Mouse (Mus musculus): ENCODE results near the gene Taf11. TPM values are rescaled to one million over a fixed set of nuclear protein-coding genes. Genes with fewer than 3 reads are reported as not detected.

The Taf11 gene
- polyA plus RNA-seq, 1 experiment from 2014 or later = 47.1 TPM

Other genes starting within 250 kb of the Taf11 start
- 0.14 and 0.16 TPM in 2 replicates for gene Spdef, start 180.9 kb downstream of the Taf11 start, polyA plus RNA-seq (2014; fragmentation: Nextera tagmentation; extraction: Ambion mirVana)
- 15.4 and 16.6 TPM in 2 replicates for gene D17Wsu92e, start 89.2 kb downstream of the Taf11 start, polyA plus RNA-seq (2014; fragmentation: Nextera tagmentation; extraction: Ambion mirVana)
- gene Snrpc, start 71.7 kb downstream of the Taf11 start, polyA plus RNA-seq (2014; fragmentation: Nextera tagmentation; extraction: Ambion mirVana) = 213 and 228 TPM in 2 replicates
- 3.2 and 3.3 TPM in 2 replicates for gene Uhrf1bp1, start 53.4 kb downstream of the Taf11 start, polyA plus RNA-seq (2014; fragmentation: Nextera tagmentation; extraction: Ambion mirVana)
- gene Anks1, start 538 bp downstream of the Taf11 start, polyA plus RNA-seq (2014; fragmentation: Nextera tagmentation; extraction: Ambion mirVana) = 8.2 and 11.8 TPM in 2 replicates
- gene Tcp11, start 170.8 kb upstream of the Taf11 start, polyA plus RNA-seq (2014; fragmentation: Nextera tagmentation; extraction: Ambion mirVana) = 0.31 and 0.45 TPM in 2 replicates
- gene Scube3, start 232.3 kb upstream of the Taf11 start, polyA plus RNA-seq (2014; fragmentation: Nextera tagmentation; extraction: Ambion mirVana) = 0.53 and 1.4 TPM in 2 replicates